In the genomic region with DNA sequence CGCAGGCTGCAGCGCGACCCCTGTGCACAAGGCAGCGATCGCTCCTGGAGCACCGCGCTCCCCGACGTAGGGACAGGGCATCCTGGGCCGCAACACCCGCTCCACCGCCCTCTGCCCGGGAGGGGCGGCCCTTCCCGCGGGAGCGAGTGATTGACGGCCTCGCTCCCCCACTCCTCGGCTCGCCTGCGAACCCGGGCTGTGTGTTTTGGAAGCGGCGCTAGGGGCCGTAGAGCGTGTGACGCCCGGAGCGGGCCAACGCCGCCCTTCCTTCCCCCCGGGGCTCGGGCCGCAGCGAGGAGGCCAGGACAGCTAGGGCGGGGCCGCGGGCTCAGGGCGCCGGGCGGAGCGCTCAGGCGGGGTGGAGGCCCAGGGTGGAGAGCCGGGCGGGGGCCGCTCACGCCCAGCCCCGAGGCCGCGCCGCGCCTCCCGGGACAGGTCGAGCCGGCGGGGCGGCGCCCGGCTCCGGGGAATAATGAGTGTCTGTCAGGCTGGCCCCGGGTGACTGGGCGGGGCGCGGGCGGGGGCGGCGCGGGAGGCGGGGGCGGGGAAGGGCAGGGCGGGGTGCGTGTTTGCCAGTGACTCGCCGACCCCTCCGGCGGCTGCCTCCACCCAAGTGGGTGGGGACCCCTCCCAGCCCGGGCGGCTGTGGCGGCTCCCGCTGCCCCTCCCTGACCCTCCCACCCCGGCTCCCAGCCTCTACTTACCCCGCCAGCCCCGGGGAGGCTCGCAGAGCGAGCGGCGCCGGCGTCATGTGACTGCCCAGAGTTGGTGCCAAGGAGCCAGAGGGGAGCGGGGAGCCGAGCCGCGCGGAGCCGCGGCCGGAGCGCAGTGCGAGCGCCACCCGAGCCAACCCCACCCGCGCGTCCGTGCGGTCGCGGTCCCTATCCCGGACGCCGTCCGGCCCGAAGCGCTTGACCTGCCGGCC, we compare ENCODE assay signal across 8 mouse cellular contexts. TPM values are rescaled to one million over a fixed set of nuclear protein-coding genes. Genes with fewer than 3 reads are reported as not detected.
DNase-seq lines count a peak whose midpoint lies in the region; ATAC-seq and TF ChIP-seq lines count a peak whose summit lies in the region.

TSS of gene Klf3 (plus strand) at position 594 of the 925 bp plus-strand sequence.

- no peak for TF ChIP-seq CTCF in Patski (IDR thresholded peaks at IDR 0.05)

- H3K27me3 ChIP-seq in Patski = no peaks in the 10 kb centered on the region
- no peaks in the 10 kb centered on the region for H3K27me3 ChIP-seq in hindbrain, embryonic 12.5 days

- peak within 1 kb of the TSS; percentile 98 for H3K27ac ChIP-seq in hindbrain, embryonic 12.5 days

- H3K9ac ChIP-seq in hindbrain, embryonic 12.5 days = peak within 1 kb of the TSS; percentile 92

- H3K4me2 ChIP-seq in hindbrain, embryonic 12.5 days (replicated peaks) = peak within 1 kb of the TSS; percentile 72

- peaks cover 7% of the 10 kb centered on the region for H3K9me3 ChIP-seq in hindbrain, embryonic 12.5 days (replicated peaks)

- POLR2A ChIA-PET in Patski (lab: Charles Lee) = interaction anchor here (1.4 to 3.7 kb wide), 2 partner anchors 224 to 416 kb away, joined by 4 to 22 read pairs; no protein-coding TSS in a partner anchor

- H3K4me3 ChIP-seq in hindbrain, embryonic 12.5 days = peak within 1 kb of the TSS; percentile 85

- peaks cover 30% of the 10 kb centered on the region for H3K4me1 ChIP-seq in hindbrain, embryonic 12.5 days

- WGBS in hindbrain, embryonic 12.5 days = under 1% methylated on average over 101 of the region's 116 CpGs

- H3K36me3 ChIP-seq in hindbrain, embryonic 12.5 days = no peaks in the 10 kb centered on the region

- in situ Hi-C loops in Patski (cut with MboI; ENCODE audit: low pct_unique_long_range_greater_than_20kb) = no loop called here

- peak; percentile 52 for ATAC-seq in Patski
- ATAC-seq in hindbrain, embryonic 12.5 days (ENCODE audit: low FRiP score) = peak; percentile 93

- no peak for DNase-seq in Patski (ENCODE audit: low read depth, low spot score)
- DNase-seq in cerebellum, postnatal 10 days = peak; percentile 89 to 90
- DNase-seq in frontal cortex, postnatal 14 days (ENCODE audit: low spot score in 2 of 2) = peak; percentile 66
- DNase-seq in layer of hippocampus, postnatal 25 days (ENCODE audit: extremely low spot score in 1 of 2, low spot score in 1 of 2) = peak; percentile 60 to 79
- peak; percentile 96 for DNase-seq in lung, postnatal 25 days (ENCODE audit: low spot score)
- DNase-seq in retina, embryonic 14.5 days (ENCODE audit: low spot score) = peak; percentile 93
- peak; percentile 87 to 92 for DNase-seq in thymus, postnatal 36 days

- CTCF ChIA-PET in Patski (lab: Charles Lee) = no interaction called here

RNA-seq across cellular contexts. Expression of gene Klf3, which starts in this region (rescaled TPM):
- 53.6 TPM for polyA plus RNA-seq in Patski (2021)
- 44.6 and 50.7 TPM in 2 replicates for polyA plus RNA-seq in hindbrain, embryonic 12.5 days (2016; fragmentation: Nextera tagmentation; extraction: Ambion mirVana)
- 10 to 100 TPM; 50.0 to 56.1 TPM for total RNA-seq in layer of hippocampus, postnatal 25 days (2021)
